Mouse (Mus musculus) heart, postnatal 36 days (tissue): Measurements from ENCODE around the gene Man2a2. TPM values are rescaled to one million over a fixed set of nuclear protein-coding genes. Genes with fewer than 3 reads are reported as not detected.

ENCODE experiments used
- DNase-seq, 2 experiments: peaks; one replicate each; pipeline ENCODE4 v3.0.0; 2021 to 2022
- intact Hi-C: fragments of 180-260 bp; cut with DNase I; formaldehyde crosslinking; loops from one replicate; pipeline ENCODE4 v1.15.1; 2025
- total RNA-seq, 2 experiments: library from RNA; stranded (reverse); gene quantifications; 2 replicates each; pipeline ENCODE4 v1.2.3; 2021

The Man2a2 gene
- total RNA-seq: 10 to 100 TPM; 60.0 to 62.9 TPM

- intact Hi-C loops: no loop called here
Observed at GRCm38 (mm10) chr7:80371041-80371751, at the start of gene Man2a2. Gene Man2a2, minus strand, starts transcription at chr7:80371375.

DNA sequence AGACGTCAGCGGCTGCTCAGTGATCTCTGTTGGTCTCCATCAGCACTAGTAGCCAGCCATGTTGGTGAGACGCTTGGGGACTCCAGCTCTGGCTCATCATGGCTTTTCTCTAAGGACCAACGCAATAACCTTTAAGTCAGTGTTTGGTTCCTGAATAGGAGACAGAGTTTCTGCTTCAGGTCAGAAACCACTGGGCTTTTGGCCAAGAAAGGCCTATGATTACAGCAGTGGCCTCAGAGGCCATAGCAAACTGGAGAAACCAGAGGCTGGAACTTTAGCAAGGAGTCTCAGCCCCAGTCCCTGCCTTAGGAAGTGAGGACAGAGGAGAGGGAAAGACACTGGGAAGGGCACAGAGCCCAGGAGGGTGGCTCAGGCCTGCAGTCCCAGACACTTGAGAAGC lies 49.4 kb upstream of the Man2a2 start:
- intact Hi-C loops: no loop called here
- DNase-seq: no peak

More at GRCm38 (mm10) chr7:80371041-80371751, at the start of gene Man2a2:
- DNase-seq: peak; percentile 86 to 87

DNA sequence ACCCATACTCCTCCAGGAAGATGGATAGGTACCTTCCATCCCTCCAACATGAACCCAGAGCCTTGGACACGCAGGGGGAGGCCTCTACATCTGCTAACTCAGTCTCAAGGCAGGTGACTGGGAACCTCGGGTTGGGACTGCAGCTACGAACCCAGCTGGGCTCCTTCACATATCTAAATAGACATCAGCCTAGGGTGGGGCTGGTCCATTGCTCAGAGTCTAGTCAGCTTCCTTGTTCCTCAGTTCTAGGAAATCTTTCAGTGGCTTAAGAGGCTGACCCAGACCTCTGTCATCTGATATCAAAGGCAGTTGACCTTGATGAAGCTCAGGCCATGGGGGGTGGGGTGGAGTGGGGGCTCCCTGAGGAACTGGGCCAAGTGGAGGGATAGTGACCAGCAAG lies 48.1 kb upstream of the Man2a2 start:
- intact Hi-C loops: no loop called here

GRCm38 (mm10) chr7:80418036-80418435 lies 46.9 kb upstream of the Man2a2 start:
- no peak for DNase-seq
- intact Hi-C loops: no loop called here

More for the DNA sequence above, 48.1 kb upstream of the Man2a2 start:
- DNase-seq: no peak

- no peak for DNase-seq
- intact Hi-C loops: no loop called here
Observed at GRCm38 (mm10) chr7:80417601-80418000, 46.4 kb upstream of the Man2a2 start.

GRCm38 (mm10) chr7:80416969-80417368 lies 45.8 kb upstream of the Man2a2 start:
- intact Hi-C loops: no loop called here
- DNase-seq: no peak

GRCm38 (mm10) chr7:80414303-80414855 lies 43.2 kb upstream of the Man2a2 start:
- intact Hi-C loops: no loop called here
- no peak for DNase-seq

GRCm38 (mm10) chr7:80413512-80414302 lies 42.5 kb upstream of the Man2a2 start:
- DNase-seq: no peak
- intact Hi-C loops: no loop called here

GRCm38 (mm10) chr7:80412781-80413180 lies 41.6 kb upstream of the Man2a2 start:
- DNase-seq: no peak
- intact Hi-C loops: no loop called here

- intact Hi-C loops: no loop called here
- DNase-seq: no peak
Observed at GRCm38 (mm10) chr7:80412279-80412678, 41.1 kb upstream of the Man2a2 start.

DNA sequence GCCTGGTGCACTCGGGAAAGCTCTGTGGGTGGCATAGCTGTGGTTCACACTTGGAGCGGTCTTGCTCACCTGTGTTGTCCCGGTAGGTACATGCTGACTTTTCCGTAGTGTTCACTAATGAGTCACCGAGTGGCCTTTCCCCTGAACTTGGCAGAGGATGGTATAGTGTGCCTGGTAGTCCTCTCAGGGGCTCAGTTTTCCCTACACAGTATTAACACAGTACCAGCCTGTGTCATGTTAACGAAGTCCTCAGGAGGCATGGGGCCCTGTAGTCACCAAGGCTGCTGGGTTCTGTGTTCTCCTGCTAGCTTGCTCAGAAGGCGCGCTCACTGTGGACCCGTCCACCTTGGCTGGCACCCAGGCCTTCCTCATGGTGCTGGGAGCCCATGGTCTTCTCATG lies 39.2 kb upstream of the Man2a2 start:
- intact Hi-C loops: no loop called here

GRCm38 (mm10) chr7:80407712-80408111 lies 36.5 kb upstream of the Man2a2 start:
- no peak for DNase-seq
- intact Hi-C loops: no loop called here

More for the DNA sequence above, 39.2 kb upstream of the Man2a2 start:
- no peak for DNase-seq

DNA sequence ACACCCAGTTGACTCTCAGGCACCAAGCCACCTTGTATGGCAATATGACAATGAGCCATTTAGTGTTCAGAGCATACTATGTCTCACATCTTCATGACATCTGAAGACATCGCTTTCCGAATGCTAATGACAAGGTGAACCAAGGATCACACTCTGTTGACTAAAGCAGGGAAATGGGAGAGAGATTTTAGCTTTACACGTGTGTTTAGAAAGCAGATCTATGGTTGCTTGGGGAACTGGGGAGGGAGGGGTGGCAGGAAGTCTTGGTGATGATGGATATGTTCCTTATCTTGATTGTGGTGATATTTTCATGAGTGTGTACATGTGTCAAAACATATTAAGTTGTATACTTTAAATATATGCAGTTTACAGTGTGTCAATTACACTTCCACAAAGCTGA lies 35.0 kb upstream of the Man2a2 start:
- intact Hi-C loops: no loop called here
- DNase-seq: no peak

DNA sequence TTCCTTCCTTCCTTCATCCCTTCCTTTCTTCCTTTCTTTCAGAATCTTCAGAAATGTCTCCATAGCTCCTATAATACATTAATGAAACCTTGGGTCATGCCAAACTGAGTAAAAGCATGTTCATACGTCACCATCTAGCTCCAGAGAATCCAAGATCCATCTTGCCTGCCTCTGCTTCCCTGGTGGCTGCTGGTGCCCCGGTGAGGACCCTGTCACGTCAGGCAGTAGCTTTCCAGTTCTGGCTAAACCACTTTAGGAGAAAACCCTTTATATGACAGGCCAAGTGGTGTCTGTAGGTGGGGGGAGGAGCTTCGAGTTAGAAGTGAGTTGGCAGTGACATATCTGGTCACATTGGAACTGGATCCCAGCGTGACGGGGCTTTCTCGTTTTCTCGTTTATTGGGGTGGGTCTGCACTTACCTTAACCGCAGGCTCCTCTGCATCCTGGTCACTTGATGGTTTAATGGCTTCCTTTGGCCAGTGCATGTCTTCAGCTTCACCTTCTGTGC lies 34.1 kb upstream of the Man2a2 start, which contains the start of gene Furin:
Gene Furin, minus strand, starts transcription at position 249 of the 508 bp plus-strand sequence.
- intact Hi-C loops: loop anchor here (2.0 kb wide), 1 partner anchor 38 kb away; no protein-coding TSS in a partner anchor
- no peak for DNase-seq

GRCm38 (mm10) chr7:80404101-80404894 lies 33.1 kb upstream of the Man2a2 start:
- DNase-seq: peak; percentile 26 to 41
- intact Hi-C loops: loop anchor here (2.0 kb wide), 1 partner anchor 39 kb away; no protein-coding TSS in a partner anchor

- intact Hi-C loops: no loop called here
- peak; percentile 76 to 78 for DNase-seq
Observed at GRCm38 (mm10) chr7:80403551-80403950, 32.4 kb upstream of the Man2a2 start.

DNA sequence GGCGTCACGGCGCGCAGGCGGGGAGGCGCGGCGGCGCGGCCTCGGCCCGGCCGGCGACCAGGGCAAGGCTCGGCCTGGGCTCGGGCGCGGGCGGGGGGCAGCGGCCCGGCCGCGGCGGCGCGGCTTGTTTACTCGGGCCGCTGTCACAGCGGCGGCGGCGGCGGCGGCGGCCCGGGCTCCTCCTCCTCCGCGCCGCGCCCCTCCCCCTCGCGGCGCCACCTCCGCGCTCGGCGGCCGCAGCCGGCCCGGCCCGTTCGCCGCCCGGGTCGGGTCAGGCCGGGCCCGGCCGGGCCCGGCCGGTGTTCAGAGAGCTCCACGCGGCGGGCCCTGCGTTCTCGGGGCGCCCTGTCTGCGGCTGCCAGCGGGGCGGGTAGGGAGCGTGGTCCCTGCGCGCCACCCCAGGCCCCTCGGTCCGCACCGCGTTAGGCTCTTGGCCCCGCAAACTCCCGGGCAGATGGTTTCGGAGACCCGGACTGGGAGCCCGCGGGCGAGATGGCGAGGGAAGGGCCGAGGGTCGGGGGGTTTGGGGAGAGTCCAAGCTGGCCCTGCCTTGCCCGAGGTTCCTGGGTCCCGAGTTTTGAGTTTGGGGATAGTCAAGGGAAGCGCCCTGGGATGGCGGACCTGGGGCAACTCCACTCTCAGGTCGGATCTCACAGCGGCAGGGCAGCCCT lies 31.6 kb upstream of the Man2a2 start:
- DNase-seq: peak; percentile 80 to 81

DNA sequence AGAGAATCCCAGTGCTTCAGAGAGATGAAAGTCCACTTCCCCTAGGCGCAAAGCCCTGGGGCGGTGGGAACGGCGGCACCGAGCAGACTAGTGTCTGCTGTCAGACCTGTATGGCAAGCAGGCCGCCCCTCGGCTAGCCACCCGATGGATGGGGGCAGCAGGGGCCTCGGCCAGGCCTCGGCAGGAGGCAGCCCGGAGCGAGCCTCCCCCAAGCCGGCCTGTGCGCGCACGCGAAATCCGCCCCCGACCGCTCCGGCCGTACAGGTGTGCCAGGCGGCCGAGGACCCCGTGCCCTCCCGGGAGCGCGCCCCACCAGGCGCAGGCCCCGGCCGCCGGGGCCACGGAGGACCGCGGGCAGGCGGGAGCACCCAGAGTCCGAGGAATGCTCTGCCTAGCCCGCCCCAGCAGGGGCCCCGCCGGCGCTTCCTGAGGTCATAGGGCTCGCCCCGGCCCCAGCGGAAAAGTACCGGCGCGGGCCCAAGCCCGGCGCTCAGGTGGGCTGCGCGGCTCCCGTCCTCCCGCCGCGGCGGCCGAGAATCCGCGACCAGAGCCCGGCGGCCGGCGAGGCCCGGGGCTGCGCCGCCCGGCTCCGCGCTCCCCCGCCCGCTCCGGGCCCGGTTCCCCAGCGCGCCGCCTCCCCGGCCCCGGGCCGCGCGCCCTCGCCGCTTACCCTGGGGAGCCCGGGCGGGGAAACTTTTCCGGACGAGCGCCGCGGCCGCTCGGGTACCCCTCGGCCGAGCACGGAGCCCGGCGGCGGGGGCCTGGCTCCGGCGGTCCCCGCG lies 30.9 kb upstream of the Man2a2 start:
- intact Hi-C loops: loop anchor here (2.0 kb wide), 1 partner anchor 133 kb away; the partner anchor contains the start of gene Blm
- DNase-seq: peak; percentile 55 to 73

More for the DNA sequence above, 31.6 kb upstream of the Man2a2 start:
- intact Hi-C loops: no loop called here
